Mouse (Mus musculus) bone marrow macrophage, adult 2 months (primary cell): ENCODE results near the gene Ephx4.

Experiments used
- CTCF ChIP-seq: IDR thresholded peaks from 2 replicates; pipeline ENCODE4 v1.5.1; 2012; ENCODE audit warnings: low read depth, mild to moderate bottlenecking, low read length, moderate library complexity
- POLR2A ChIP-seq: IDR thresholded peaks from 2 replicates; pipeline ENCODE4 v1.6.1; 2012; ENCODE audit warnings: mild to moderate bottlenecking, low read depth, low read length, borderline replicate concordance

- TF ChIP-seq POLR2A (no peak), CTCF (no peak)
Observed at GRCm38 (mm10) chr5:107403947-107404684, 1.6 kb downstream of the Ephx4 start.
